Mouse (Mus musculus): ENCODE results near the gene Rmdn3. TPM values are rescaled to one million over a fixed set of nuclear protein-coding genes. Genes with fewer than 3 reads are reported as not detected.
A peak's percentile ranks its signal among the peaks of the same experiment; 100 is the strongest.

Rmdn3 gene
- polyA plus RNA-seq, 1 experiment = 17.6 TPM

DNA sequence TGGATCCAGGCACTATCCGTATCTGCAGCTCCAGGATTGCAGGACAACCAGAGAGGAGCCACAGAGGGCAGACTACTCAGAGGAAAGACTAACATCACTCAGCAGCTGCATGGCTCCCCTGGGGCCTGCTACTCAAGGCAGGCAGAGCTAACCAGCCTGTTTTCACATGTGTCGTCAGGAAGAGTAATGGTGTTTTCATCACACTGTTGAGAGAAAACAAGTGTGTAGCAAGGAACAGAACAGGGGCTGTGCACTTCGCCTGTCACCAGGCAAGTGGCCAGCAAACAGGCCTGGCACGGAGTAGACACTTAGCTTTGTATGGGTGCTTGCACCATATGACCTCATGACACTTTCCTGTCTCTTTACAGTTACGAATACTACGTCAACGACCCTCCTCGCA is 14.7 kb upstream of the Rmdn3 start:
- DNase-seq = no peak
- TF ChIP-seq CTCF (IDR thresholded peaks at IDR 0.05; ENCODE audit: insufficient read depth, low read length) (no peak), POLR2A (IDR thresholded peaks at IDR 0.05; ENCODE audit: borderline replicate concordance, extremely low read depth, low read depth, low read length) (no peak)
- H3K4me1 ChIP-seq (ENCODE audit: control insufficient read depth, insufficient read depth, low read length) = peaks cover 9% of the 10 kb centered on the region
- H3K4me3 ChIP-seq (replicated peaks; ENCODE audit: extremely low read depth, low read depth, low read length) = no peak overlapping the region
- 58% methylated on average over 8 of the region's 8 CpGs for WGBS

DNA sequence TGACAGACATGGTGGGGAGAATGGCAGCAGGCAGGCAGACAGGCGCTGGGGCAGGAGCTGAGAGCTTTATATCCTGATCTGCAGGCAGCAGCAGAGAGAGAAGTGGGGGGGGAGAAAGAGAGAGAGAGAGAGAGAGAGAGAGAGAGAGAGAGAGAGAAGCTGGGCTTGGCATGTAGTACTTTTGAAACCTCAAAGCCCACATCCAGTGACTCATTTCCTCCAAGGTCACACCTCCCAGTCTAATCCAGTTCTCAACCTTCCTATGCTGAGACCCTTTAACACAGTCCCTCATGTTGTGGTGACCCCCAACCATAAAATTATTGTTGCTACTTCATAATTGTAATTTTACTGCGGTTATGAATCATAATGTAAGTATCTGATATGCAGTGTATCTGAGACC is 13.4 kb upstream of the Rmdn3 start:
- Histone ChIP-seq H3K4me3 (replicated peaks; ENCODE audit: extremely low read depth, low read depth, low read length) (no peak overlapping the region), H3K4me1 (ENCODE audit: control insufficient read depth, insufficient read depth, low read length) (peaks cover 9% of the 10 kb centered on the region)
- TF ChIP-seq CTCF (IDR thresholded peaks at IDR 0.05; ENCODE audit: insufficient read depth, low read length) (no peak), POLR2A (IDR thresholded peaks at IDR 0.05; ENCODE audit: borderline replicate concordance, extremely low read depth, low read depth, low read length) (no peak)
- DNase-seq = no peak
- WGBS = 88% methylated on average over 2 of the region's 2 CpGs

GRCm38 (mm10) chr2:119167866-119168256 is 11.0 kb upstream of the Rmdn3 start:
- 5% methylated on average over 26 of the region's 26 CpGs for WGBS
- DNase-seq = no peak
- TF ChIP-seq CTCF (IDR thresholded peaks at IDR 0.05; ENCODE audit: insufficient read depth, low read length) (no peak), POLR2A (IDR thresholded peaks at IDR 0.05; ENCODE audit: borderline replicate concordance, extremely low read depth, low read depth, low read length) (no peak)
- Histone ChIP-seq H3K4me1 (ENCODE audit: control insufficient read depth, insufficient read depth, low read length) (peaks cover 7% of the 10 kb centered on the region), H3K4me3 (replicated peaks; ENCODE audit: extremely low read depth, low read depth, low read length) (peak overlapping the region; percentile 73)

DNA sequence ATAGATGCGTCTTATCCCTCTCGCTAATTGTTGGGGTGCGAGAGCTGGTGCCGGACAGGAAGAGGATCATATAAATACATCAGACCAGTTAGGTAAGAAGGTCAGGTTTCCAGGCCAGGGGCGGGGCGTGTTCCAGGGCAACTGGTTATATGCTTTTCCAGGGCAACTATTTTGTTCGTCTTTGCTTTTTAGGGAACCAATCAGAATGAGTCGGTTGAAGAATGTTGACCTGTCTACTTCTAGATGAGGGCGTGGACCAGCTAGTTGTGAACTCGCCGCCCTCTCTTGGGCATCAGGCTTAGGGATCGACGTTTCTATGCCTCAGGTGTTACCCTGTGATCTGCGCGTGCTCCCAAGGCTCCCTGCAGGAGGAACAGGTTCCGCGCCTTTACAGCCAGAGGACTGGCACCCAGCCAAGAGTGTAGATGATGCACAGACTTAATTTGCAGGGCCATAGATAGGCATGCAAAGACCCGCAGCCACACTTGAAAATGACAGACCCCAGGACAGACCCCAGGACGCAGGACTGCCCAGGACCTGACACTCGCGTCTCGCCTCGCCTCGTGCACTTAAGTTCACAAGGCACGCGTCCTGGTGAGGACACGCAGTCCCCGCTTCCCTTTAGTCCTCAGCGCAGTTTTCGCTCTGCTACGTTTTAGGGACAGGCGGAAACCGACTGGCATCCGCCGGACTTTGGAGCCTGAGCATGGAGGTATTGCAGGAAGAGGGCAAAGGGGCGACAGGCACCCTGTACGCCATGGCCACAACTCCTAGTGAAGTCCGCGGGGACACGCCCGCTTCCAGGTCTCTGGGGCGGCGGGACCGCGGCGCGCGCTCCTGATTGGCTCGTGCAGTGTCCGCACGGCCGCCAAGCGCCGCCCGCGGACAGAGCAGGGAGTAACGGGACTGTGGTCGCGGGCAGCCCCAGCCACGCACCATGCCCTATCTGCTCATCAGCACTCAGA is 10.3 kb upstream of the Rmdn3 start, which contains the start of gene Gchfr:
TSS of gene Gchfr (plus strand) at position 873 of the 965 bp plus-strand sequence.
- peak; percentile 72 for DNase-seq
- H3K4me3 ChIP-seq (replicated peaks; ENCODE audit: extremely low read depth, low read depth, low read length) = peak within 1 kb of the TSS; percentile 75
- peaks cover 7% of the 10 kb centered on the region for H3K4me1 ChIP-seq (ENCODE audit: control insufficient read depth, insufficient read depth, low read length)
- under 1% methylated on average over 60 of the region's 60 CpGs for WGBS
- TF ChIP-seq CTCF (IDR thresholded peaks at IDR 0.05; ENCODE audit: insufficient read depth, low read length) (no peak), POLR2A (IDR thresholded peaks at IDR 0.05; ENCODE audit: borderline replicate concordance, extremely low read depth, low read depth, low read length) (no peak)

- TF ChIP-seq POLR2A (IDR thresholded peaks at IDR 0.05; ENCODE audit: borderline replicate concordance, extremely low read depth, low read depth, low read length) = no peak
- TF ChIP-seq CTCF (IDR thresholded peaks at IDR 0.05; ENCODE audit: insufficient read depth, low read length) = no peak
- H3K4me3 ChIP-seq (replicated peaks; ENCODE audit: extremely low read depth, low read depth, low read length) = no peak overlapping the region
- DNase-seq = no peak
- peaks cover 9% of the 10 kb centered on the region for H3K4me1 ChIP-seq (ENCODE audit: control insufficient read depth, insufficient read depth, low read length)
Measured at GRCm38 (mm10) chr2:119165401-119165800, 8.6 kb upstream of the Rmdn3 start.

DNA sequence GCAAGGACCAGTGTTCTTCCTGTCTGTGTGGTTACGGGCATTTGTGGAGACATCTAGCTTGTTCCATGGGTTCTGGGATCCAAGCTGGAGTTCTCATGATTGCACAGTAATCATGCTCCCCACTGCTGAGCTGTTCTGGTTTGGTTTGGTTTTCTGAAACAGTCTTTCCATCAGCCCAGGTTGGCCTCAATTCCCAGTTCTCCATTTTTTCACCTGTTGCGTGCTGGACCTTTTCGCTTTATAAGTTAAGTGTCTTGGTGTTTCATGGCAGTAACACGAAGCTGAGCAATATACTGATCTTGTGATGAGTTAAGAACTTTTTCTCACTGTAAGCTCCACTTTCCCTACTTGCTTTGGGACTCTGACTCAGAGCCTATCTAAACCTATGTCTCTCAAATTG is 7.2 kb upstream of the Rmdn3 start:
- H3K4me1 ChIP-seq (ENCODE audit: control insufficient read depth, insufficient read depth, low read length) = peaks cover 9% of the 10 kb centered on the region
- 79% methylated on average over 4 of the region's 4 CpGs for WGBS
- no peak for DNase-seq
- no peak for TF ChIP-seq CTCF (IDR thresholded peaks at IDR 0.05; ENCODE audit: insufficient read depth, low read length)
- no peak overlapping the region for H3K4me3 ChIP-seq (replicated peaks; ENCODE audit: extremely low read depth, low read depth, low read length)

GRCm38 (mm10) chr2:119163135-119163534 is 6.3 kb upstream of the Rmdn3 start:
- WGBS = 43% methylated on average over 3 of the region's 3 CpGs
- no peak for DNase-seq
- TF ChIP-seq CTCF (IDR thresholded peaks at IDR 0.05; ENCODE audit: insufficient read depth, low read length) (no peak), POLR2A (IDR thresholded peaks at IDR 0.05; ENCODE audit: borderline replicate concordance, extremely low read depth, low read depth, low read length) (no peak)
- Histone ChIP-seq H3K4me3 (replicated peaks; ENCODE audit: extremely low read depth, low read depth, low read length) (no peak overlapping the region), H3K4me1 (ENCODE audit: control insufficient read depth, insufficient read depth, low read length) (peaks cover 9% of the 10 kb centered on the region)

GRCm38 (mm10) chr2:119161247-119161646 is 4.4 kb upstream of the Rmdn3 start:
- no peak for DNase-seq
- TF ChIP-seq CTCF (IDR thresholded peaks at IDR 0.05; ENCODE audit: insufficient read depth, low read length) (no peak), POLR2A (IDR thresholded peaks at IDR 0.05; ENCODE audit: borderline replicate concordance, extremely low read depth, low read depth, low read length) (no peak)

GRCm38 (mm10) chr2:119157836-119158235 is 1.0 kb upstream of the Rmdn3 start:
- Histone ChIP-seq H3K4me1 (ENCODE audit: control insufficient read depth, insufficient read depth, low read length) (peaks cover 8% of the 10 kb centered on the region; the same call in 1 of the 2 replicates), H3K4me3 (replicated peaks; ENCODE audit: extremely low read depth, low read depth, low read length) (no peak overlapping the region)
- no peak for DNase-seq
- TF ChIP-seq POLR2A (IDR thresholded peaks at IDR 0.05; ENCODE audit: borderline replicate concordance, extremely low read depth, low read depth, low read length) = no peak
- no peak for TF ChIP-seq CTCF (IDR thresholded peaks at IDR 0.05; ENCODE audit: insufficient read depth, low read length)

More at GRCm38 (mm10) chr2:119161247-119161646, 4.4 kb upstream of the Rmdn3 start:
- 0 out of 2 replicates have a peak, but pooled peaks cover 4% of the 10 kb centered on the region for H3K4me1 ChIP-seq (ENCODE audit: control insufficient read depth, insufficient read depth, low read length)
- H3K4me3 ChIP-seq (replicated peaks; ENCODE audit: extremely low read depth, low read depth, low read length) = no peak overlapping the region
- WGBS = 24% methylated on average over 2 of the region's 2 CpGs
